Mouse (Mus musculus) B cell, adult (primary cell): Measurements from ENCODE around the gene Yipf6. TPM values are rescaled to one million over a fixed set of nuclear protein-coding genes. Genes with fewer than 3 reads are reported as not detected.

ENCODE experiments used
- total RNA-seq: library from RNA; stranded (reverse); gene quantifications from 4 replicates; pipeline ENCODE4 v1.2.4, GENCODE M21; 2023; ENCODE audit not compliant: inconsistent age

Gene Yipf6
- total RNA-seq: 24.7 to 27.7 TPM (median 26.1 TPM) in 4 replicates

DNA sequence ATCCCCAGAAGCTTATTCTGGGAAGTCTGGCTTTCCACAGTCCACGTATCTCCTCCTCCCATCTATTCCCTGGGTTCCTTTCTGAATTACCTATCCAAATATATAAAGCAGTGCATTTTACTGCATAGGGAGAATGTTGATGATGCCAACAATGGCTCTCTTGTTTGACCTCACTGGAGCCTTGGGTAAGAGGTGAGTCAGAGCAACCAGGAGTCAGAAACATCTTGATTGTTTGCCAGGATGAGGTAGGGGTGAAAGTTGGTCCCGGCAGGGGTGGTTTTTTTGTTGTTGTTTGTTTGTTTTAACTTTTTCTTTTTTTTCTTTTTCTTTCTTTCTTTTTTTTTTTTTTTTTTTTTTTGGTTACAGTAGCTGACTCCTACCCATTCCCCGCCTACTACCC lies at the start of gene Yipf6:
Gene Yipf6, plus strand, starts transcription at position 216 of the 400 bp plus-strand sequence.

GRCm38 (mm10) chrX:98890406-98891116 lies 45.6 kb upstream of the Yipf6 start, which contains the start of gene Ophn1:
Ophn1 (minus strand) TSS chrX:98891025.

Other genes starting within 250 kb of the Yipf6 start
- not detected in 4 replicates for gene Ophn1, start 45.3 kb upstream of the Yipf6 start, total RNA-seq
- 0.13 to 0.63 TPM (median 0.45 TPM) in 3 of 4 replicates, not detected in the other for gene Stard8, start 66.9 kb downstream of the Yipf6 start, total RNA-seq
- 3.6 to 4.0 TPM (median 3.7 TPM) in 4 replicates for gene Efnb1, start 199.8 kb downstream of the Yipf6 start, total RNA-seq